Mouse (Mus musculus): Measurements from ENCODE around the gene Kifc3. TPM values are rescaled to one million over a fixed set of nuclear protein-coding genes. Genes with fewer than 3 reads are reported as not detected.
"Not testable (repeated sequence)": the region's sequence is repeated elsewhere in the genome, so short reads cannot be mapped to it uniquely, and the experiment has no call there.

The Kifc3 gene
- total RNA-seq (2021), result 10 to 100 TPM in 1 of 2 experiments, 1 to 10 TPM in 1; 5.2 to 11.4 TPM
- long read RNA-seq, experiment 1, transcript Kifc3-201 (20 exons, 3,277 nt), result major isoform, 10 of 34 reads
- long read RNA-seq, experiment 1, partial matches to known transcripts, result 2 of 34 reads
- long read RNA-seq, experiment 1, other reads (novel, unspliced or antisense), result 22 of 34 reads
- long read RNA-seq, experiment 2, transcript Kifc3-201 (20 exons, 3,277 nt), result major isoform, 15 of 32 reads
- long read RNA-seq, experiment 2, partial matches to known transcripts, result 1 of 32 reads
- long read RNA-seq, experiment 2, other reads (novel, unspliced or antisense), result 16 of 32 reads

- no peak for TF ChIP-seq CTCF (IDR thresholded peaks at IDR 0.05)
- Histone ChIP-seq H3K4me3 (peak within 1 kb of the TSS; percentile 30; the same call in 1 of the 2 replicates), H3K27ac (peak within 1 kb of the TSS; percentile 41; the same call in 1 of the 2 replicates)
- intact Hi-C loops (cut with DNase I), result loop anchor here (5.0 to 10.0 kb wide), 2 partner anchors 68 to 250 kb away; no protein-coding TSS in a partner anchor
- DNase-seq, result peak; percentile 75
Measured at GRCm38 (mm10) chr8:95202649-95203275, at the start of gene Kifc3. TSS of gene Kifc3 (minus strand) at chr8:95202812.

- no peak for TF ChIP-seq CTCF (IDR thresholded peaks at IDR 0.05)
- H3K27ac ChIP-seq, result no peak overlapping the region
- H3K4me3 ChIP-seq, result no peak overlapping the region
- intact Hi-C loops (cut with DNase I), result loop anchor here (10.0 kb wide), 1 partner anchor 453 kb away; no protein-coding TSS in a partner anchor
- DNase-seq, result no peak
Measured at GRCm38 (mm10) chr8:95252056-95252455, 49.4 kb upstream of the Kifc3 start.

- H3K4me3 ChIP-seq, result no peak overlapping the region
- H3K27ac ChIP-seq, result no peak overlapping the region
- peak; percentile 26; the same call in 1 of the 2 replicates for TF ChIP-seq CTCF (IDR thresholded peaks at IDR 0.05)
- intact Hi-C loops (cut with DNase I), result loop anchor here (10.0 kb wide), 2 partner anchors 185 to 455 kb away; partner anchors contain the start of gene Cfap20
- DNase-seq, result no peak
Measured at GRCm38 (mm10) chr8:95249847-95250246, 47.2 kb upstream of the Kifc3 start.

GRCm38 (mm10) chr8:95247277-95247676 is 44.7 kb upstream of the Kifc3 start:
- intact Hi-C loops (cut with DNase I), result loop anchor here (10.0 kb wide), 1 partner anchor 188 kb away; the partner anchor contains the start of gene Cfap20
- H3K4me3 ChIP-seq, result no peak overlapping the region
- 0 out of 2 replicates have a peak overlapping the region, but pooled peaks have one; percentile 8 for H3K27ac ChIP-seq
- DNase-seq, result no peak
- no peak for TF ChIP-seq CTCF (IDR thresholded peaks at IDR 0.05)

- intact Hi-C loops (cut with DNase I), result loop anchor here (10.0 kb wide), 1 partner anchor 190 kb away; the partner anchor contains the start of gene Cfap20
- TF ChIP-seq CTCF (IDR thresholded peaks at IDR 0.05), result no peak
- Histone ChIP-seq H3K4me3 (no peak overlapping the region), H3K27ac (peak overlapping the region; percentile 78)
- DNase-seq, result peak; percentile 31
Measured at GRCm38 (mm10) chr8:95245180-95245579, 42.6 kb upstream of the Kifc3 start.

- no peak for DNase-seq
- no peak for TF ChIP-seq CTCF (IDR thresholded peaks at IDR 0.05)
- H3K4me3 ChIP-seq, result no peak overlapping the region
- no peak overlapping the region for H3K27ac ChIP-seq
- intact Hi-C loops (cut with DNase I), result loop anchor here (10.0 kb wide), 1 partner anchor 191 kb away; the partner anchor contains the start of gene Cfap20
Measured at GRCm38 (mm10) chr8:95243853-95244252, 41.2 kb upstream of the Kifc3 start.

- H3K4me3 ChIP-seq, result peak overlapping the region; percentile 29
- no peak for TF ChIP-seq CTCF (IDR thresholded peaks at IDR 0.05)
- peak; percentile 54 for DNase-seq
- intact Hi-C loops (cut with DNase I), result loop anchor here (10.0 kb wide), 1 partner anchor 192 kb away; the partner anchor contains the start of gene Cfap20
- peak overlapping the region; percentile 65 for H3K27ac ChIP-seq
Measured at GRCm38 (mm10) chr8:95242826-95243571, 40.4 kb upstream of the Kifc3 start.

- TF ChIP-seq CTCF (IDR thresholded peaks at IDR 0.05), result no peak
Measured at GRCm38 (mm10) chr8:95242099-95242825, 39.6 kb upstream of the Kifc3 start.

GRCm38 (mm10) chr8:95235683-95236082 is 33.1 kb upstream of the Kifc3 start:
- intact Hi-C loops (cut with DNase I), result no loop called here
- no peak overlapping the region for H3K27ac ChIP-seq
- DNase-seq, result peak; percentile 83
- peak; percentile 91 for TF ChIP-seq CTCF (IDR thresholded peaks at IDR 0.05)
- H3K4me3 ChIP-seq, result no peak overlapping the region

More at GRCm38 (mm10) chr8:95242099-95242825, 39.6 kb upstream of the Kifc3 start:
- no peak overlapping the region for H3K4me3 ChIP-seq
- H3K27ac ChIP-seq, result no peak overlapping the region
- DNase-seq, result no peak
- intact Hi-C loops (cut with DNase I), result loop anchor here (10.0 kb wide), 1 partner anchor 193 kb away; the partner anchor contains the start of gene Cfap20

- H3K4me3 ChIP-seq; H3K27ac ChIP-seq; DNase-seq; intact Hi-C loops (cut with DNase I): not testable (repeated sequence)
Measured at GRCm38 (mm10) chr8:95230086-95230485, 27.5 kb upstream of the Kifc3 start.

- intact Hi-C loops (cut with DNase I), result no loop called here
- Histone ChIP-seq H3K27ac (peak overlapping the region; percentile 74), H3K4me3 (no peak overlapping the region)
- no peak for DNase-seq
- no peak for TF ChIP-seq CTCF (IDR thresholded peaks at IDR 0.05)
Measured at GRCm38 (mm10) chr8:95227151-95227468, 24.5 kb upstream of the Kifc3 start.
